Mouse (Mus musculus): ENCODE data around the gene Trim28. TPM values are rescaled to one million over a fixed set of nuclear protein-coding genes. Genes with fewer than 3 reads are reported as not detected.

Gene Trim28
- 240 and 273 TPM in 2 replicates for polyA plus RNA-seq (2015; fragmentation: Nextera tagmentation; extraction: Ambion mirVana)

- no peaks in the 10 kb centered on the region for H3K27me3 ChIP-seq
- H3K4me2 ChIP-seq (replicated peaks), result no peak within 1 kb of the TSS
- no peak within 1 kb of the TSS for H3K27ac ChIP-seq
- no peak within 1 kb of the TSS for H3K9ac ChIP-seq (replicated peaks)
- 91% methylated on average over 3 of the region's 3 CpGs for WGBS
- H3K36me3 ChIP-seq, result 0 out of 2 replicates have a peak, but pooled peaks cover 1% of the 10 kb centered on the region
- no peaks in the 10 kb centered on the region for H3K9me3 ChIP-seq
- no peaks in the 10 kb centered on the region for H3K4me1 ChIP-seq (replicated peaks)
- H3K4me3 ChIP-seq (replicated peaks), result no peak within 1 kb of the TSS
- no peak for ATAC-seq
Measured at GRCm38 (mm10) chr7:12998851-12999250, at the start of gene Trim28. TSS of gene Trim28 (plus strand) at chr7:12999114.

DNA sequence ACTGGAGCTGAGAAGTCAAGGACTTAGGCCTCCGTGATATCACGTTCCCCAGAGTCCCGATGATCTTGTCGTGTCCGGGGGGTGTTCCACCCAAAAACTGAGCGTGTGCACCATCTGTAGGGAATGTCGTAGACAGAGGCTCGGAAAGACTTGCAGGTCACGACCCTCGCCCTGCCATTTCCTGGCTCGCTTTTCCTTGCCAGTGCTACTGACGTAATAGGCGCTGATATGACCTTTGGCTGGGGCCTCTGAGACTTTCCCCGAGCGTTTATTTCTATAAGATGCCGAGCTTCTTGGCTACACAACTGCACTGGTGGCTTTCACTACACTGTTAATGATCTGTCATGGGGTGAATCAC, 49.1 kb upstream of the Trim28 start:
- H3K36me3 ChIP-seq, result no peaks in the 10 kb centered on the region
- peak; percentile 21; the same call in 1 of the 2 replicates for ATAC-seq
- peak overlapping the region; percentile 48 for H3K4me3 ChIP-seq (replicated peaks)

DNA sequence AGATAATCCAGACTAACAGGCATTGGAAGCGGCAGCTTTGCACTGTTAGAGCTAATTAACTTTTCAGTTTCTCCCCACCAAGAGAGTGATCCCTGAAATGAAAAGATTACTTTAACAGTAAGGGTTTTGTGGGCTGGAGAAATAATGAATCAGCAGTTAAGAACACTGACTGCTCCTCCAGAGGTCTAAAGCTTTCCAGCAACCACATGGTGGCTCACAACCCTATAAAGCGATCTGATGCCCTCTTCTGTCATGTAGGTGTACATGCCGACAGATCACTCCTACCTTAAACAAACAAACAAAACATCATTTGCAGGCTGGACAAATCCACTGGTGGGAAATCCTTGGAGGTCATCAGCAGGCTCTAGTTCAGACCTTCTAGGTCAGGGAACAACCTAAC, 44.0 kb upstream of the Trim28 start:
- Histone ChIP-seq H3K36me3 (no peaks in the 10 kb centered on the region), H3K4me1 (replicated peaks) (peaks cover 5% of the 10 kb centered on the region), H3K27ac (no peak overlapping the region), H3K4me2 (replicated peaks) (no peak overlapping the region), H3K27me3 (no peaks in the 10 kb centered on the region), H3K9ac (replicated peaks) (no peak overlapping the region), H3K9me3 (no peaks in the 10 kb centered on the region), H3K4me3 (replicated peaks) (no peak overlapping the region)
- ATAC-seq, result no peak
- 74% methylated on average over 3 of the region's 3 CpGs for WGBS

More for the DNA sequence above, 49.1 kb upstream of the Trim28 start:
- 12% methylated on average over 16 of the region's 16 CpGs for WGBS
- Histone ChIP-seq H3K4me2 (replicated peaks) (peak overlapping the region; percentile 81), H3K9ac (replicated peaks) (peak overlapping the region; percentile 71), H3K4me1 (replicated peaks) (peaks cover 12% of the 10 kb centered on the region), H3K27ac (peak overlapping the region; percentile 87), H3K9me3 (no peaks in the 10 kb centered on the region), H3K27me3 (no peaks in the 10 kb centered on the region)

DNA sequence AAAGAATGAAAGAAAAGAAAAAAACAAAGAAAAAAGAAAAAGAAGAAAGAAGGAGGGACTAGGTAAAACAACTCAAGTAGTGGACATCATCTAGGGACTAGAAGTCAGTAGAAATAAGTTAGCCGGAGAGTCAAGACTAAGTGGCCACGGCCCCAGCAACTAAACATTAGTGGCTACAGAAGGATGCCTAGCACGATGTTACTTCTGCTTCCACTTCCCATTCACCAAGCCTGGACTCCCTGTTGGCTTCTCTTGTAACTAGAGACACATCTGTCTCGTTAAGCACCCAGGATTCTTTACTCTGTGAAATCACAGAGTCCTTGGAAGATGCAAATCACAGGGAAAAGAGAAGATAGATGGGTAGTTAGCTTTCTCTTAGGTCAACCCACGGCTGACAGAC, 41.4 kb upstream of the Trim28 start:
- 78% methylated on average over 5 of the region's 5 CpGs for WGBS
- H3K27me3 ChIP-seq, result no peaks in the 10 kb centered on the region
- no peaks in the 10 kb centered on the region for H3K9me3 ChIP-seq
- H3K9ac ChIP-seq (replicated peaks), result no peak overlapping the region
- no peak for ATAC-seq
- no peak overlapping the region for H3K4me2 ChIP-seq (replicated peaks)
- H3K36me3 ChIP-seq, result no peaks in the 10 kb centered on the region
- H3K4me1 ChIP-seq (replicated peaks), result peaks cover 3% of the 10 kb centered on the region; the same call in 1 of the 2 replicates
- no peak overlapping the region for H3K4me3 ChIP-seq (replicated peaks)
- H3K27ac ChIP-seq, result no peak overlapping the region

DNA sequence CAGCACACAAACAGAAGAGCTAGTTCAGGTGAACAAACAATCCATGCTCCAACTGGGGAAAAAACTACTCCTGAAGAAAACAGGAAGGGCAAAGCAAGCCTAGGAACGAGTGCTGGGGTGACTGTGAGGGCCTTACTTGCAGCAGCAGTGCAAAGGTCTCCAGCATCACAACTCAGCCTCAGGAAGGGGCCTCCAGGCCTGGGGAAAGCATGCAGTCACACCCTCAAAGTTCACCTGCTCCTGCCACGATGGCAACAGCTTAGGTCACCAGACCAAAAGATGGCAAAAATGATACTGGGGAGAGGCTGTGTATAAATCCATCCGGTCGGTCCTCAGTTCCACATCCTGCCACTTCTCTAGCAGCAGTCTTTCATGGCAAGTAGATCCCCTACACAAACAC, 40.0 kb upstream of the Trim28 start:
- no peak overlapping the region for H3K4me3 ChIP-seq (replicated peaks)
- H3K36me3 ChIP-seq, result no peaks in the 10 kb centered on the region
- no peaks in the 10 kb centered on the region for H3K9me3 ChIP-seq
- ATAC-seq, result no peak
- 83% methylated on average over 4 of the region's 4 CpGs for WGBS
- H3K4me1 ChIP-seq (replicated peaks), result peaks cover 3% of the 10 kb centered on the region; the same call in 1 of the 2 replicates
- H3K27ac ChIP-seq, result no peak overlapping the region
- H3K4me2 ChIP-seq (replicated peaks), result no peak overlapping the region
- H3K27me3 ChIP-seq, result no peaks in the 10 kb centered on the region
- H3K9ac ChIP-seq (replicated peaks), result no peak overlapping the region

- no peak overlapping the region for H3K4me3 ChIP-seq (replicated peaks)
- H3K27ac ChIP-seq, result no peak overlapping the region
- 13% methylated on average over 4 of the region's 4 CpGs for WGBS
- H3K4me1 ChIP-seq (replicated peaks), result peaks cover 6% of the 10 kb centered on the region
- H3K27me3 ChIP-seq, result no peaks in the 10 kb centered on the region
- H3K36me3 ChIP-seq, result no peaks in the 10 kb centered on the region
- no peak overlapping the region for H3K4me2 ChIP-seq (replicated peaks)
- no peak overlapping the region for H3K9ac ChIP-seq (replicated peaks)
- no peak for ATAC-seq
- no peaks in the 10 kb centered on the region for H3K9me3 ChIP-seq
Measured at GRCm38 (mm10) chr7:12959718-12960117, 39.2 kb upstream of the Trim28 start.

- Histone ChIP-seq H3K4me1 (replicated peaks) (peaks cover 16% of the 10 kb centered on the region), H3K9ac (replicated peaks) (peak overlapping the region; percentile 66), H3K36me3 (no peaks in the 10 kb centered on the region), H3K4me2 (replicated peaks) (peak overlapping the region; percentile 53), H3K9me3 (no peaks in the 10 kb centered on the region), H3K27me3 (no peaks in the 10 kb centered on the region), H3K4me3 (replicated peaks) (peak overlapping the region; percentile 47), H3K27ac (peak overlapping the region; percentile 81)
- ATAC-seq, result peak; percentile 79
- 2% methylated on average over 29 of the region's 29 CpGs for WGBS
Measured at GRCm38 (mm10) chr7:12961511-12962141, 37.3 kb upstream of the Trim28 start.

DNA sequence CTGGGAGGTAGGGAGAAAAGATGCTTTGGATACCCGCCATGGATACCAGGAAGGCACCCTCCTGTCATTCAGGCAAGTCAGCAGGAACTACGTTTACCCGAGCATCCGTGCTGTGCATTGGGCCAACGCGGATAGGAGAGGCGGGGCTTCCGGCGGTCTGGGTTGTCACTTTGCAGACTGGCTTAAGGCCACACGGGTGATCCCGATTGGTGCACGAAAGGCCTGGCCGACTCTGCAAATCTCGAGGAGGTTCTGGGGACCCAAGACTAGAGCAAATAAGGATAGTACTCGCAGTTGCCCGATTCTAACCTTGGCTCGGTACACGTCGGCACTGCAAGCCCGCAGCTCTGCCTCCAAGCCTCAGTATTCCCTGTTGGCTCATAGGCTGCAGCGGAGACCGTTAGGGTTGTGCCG, 33.2 kb upstream of the Trim28 start, which contains the start of gene Zfp324:
Gene Zfp324 (plus strand): TSS at position 161 of the 414 bp plus-strand sequence.
- peaks cover 31% of the 10 kb centered on the region for H3K4me1 ChIP-seq (replicated peaks)
- under 1% methylated on average over 23 of the region's 23 CpGs for WGBS
- ATAC-seq, result peak; percentile 95
- no peaks in the 10 kb centered on the region for H3K27me3 ChIP-seq
- H3K27ac ChIP-seq, result peak within 1 kb of the TSS; percentile 83
- peaks cover 21% of the 10 kb centered on the region for H3K36me3 ChIP-seq
- H3K9me3 ChIP-seq, result no peaks in the 10 kb centered on the region
- H3K9ac ChIP-seq (replicated peaks), result peak within 1 kb of the TSS; percentile 88
- H3K4me2 ChIP-seq (replicated peaks), result peak within 1 kb of the TSS; percentile 94
- H3K4me3 ChIP-seq (replicated peaks), result peak within 1 kb of the TSS; percentile 87

GRCm38 (mm10) chr7:12966104-12966845, 32.6 kb upstream of the Trim28 start:
- Histone ChIP-seq H3K9me3 (no peaks in the 10 kb centered on the region), H3K4me1 (replicated peaks) (peaks cover 28% of the 10 kb centered on the region), H3K27ac (peak overlapping the region; percentile 83), H3K9ac (replicated peaks) (peak overlapping the region; percentile 88), H3K27me3 (no peaks in the 10 kb centered on the region), H3K4me3 (replicated peaks) (peak overlapping the region; percentile 87), H3K4me2 (replicated peaks) (peak overlapping the region; percentile 94), H3K36me3 (peaks cover 27% of the 10 kb centered on the region)
- WGBS, result under 1% methylated on average over 29 of the region's 29 CpGs
- ATAC-seq, result peak; percentile 76

- no peak overlapping the region for H3K9ac ChIP-seq (replicated peaks)
- H3K9me3 ChIP-seq, result no peaks in the 10 kb centered on the region
- H3K4me2 ChIP-seq (replicated peaks), result no peak overlapping the region
- no peak for ATAC-seq
- peaks cover 18% of the 10 kb centered on the region for H3K4me1 ChIP-seq (replicated peaks)
- H3K4me3 ChIP-seq (replicated peaks), result no peak overlapping the region
- no peak overlapping the region for H3K27ac ChIP-seq
- peaks cover 53% of the 10 kb centered on the region for H3K36me3 ChIP-seq
- H3K27me3 ChIP-seq, result no peaks in the 10 kb centered on the region
- 96% methylated on average over 25 of the region's 25 CpGs for WGBS
Measured at GRCm38 (mm10) chr7:12970906-12971305, 28.0 kb upstream of the Trim28 start.

DNA sequence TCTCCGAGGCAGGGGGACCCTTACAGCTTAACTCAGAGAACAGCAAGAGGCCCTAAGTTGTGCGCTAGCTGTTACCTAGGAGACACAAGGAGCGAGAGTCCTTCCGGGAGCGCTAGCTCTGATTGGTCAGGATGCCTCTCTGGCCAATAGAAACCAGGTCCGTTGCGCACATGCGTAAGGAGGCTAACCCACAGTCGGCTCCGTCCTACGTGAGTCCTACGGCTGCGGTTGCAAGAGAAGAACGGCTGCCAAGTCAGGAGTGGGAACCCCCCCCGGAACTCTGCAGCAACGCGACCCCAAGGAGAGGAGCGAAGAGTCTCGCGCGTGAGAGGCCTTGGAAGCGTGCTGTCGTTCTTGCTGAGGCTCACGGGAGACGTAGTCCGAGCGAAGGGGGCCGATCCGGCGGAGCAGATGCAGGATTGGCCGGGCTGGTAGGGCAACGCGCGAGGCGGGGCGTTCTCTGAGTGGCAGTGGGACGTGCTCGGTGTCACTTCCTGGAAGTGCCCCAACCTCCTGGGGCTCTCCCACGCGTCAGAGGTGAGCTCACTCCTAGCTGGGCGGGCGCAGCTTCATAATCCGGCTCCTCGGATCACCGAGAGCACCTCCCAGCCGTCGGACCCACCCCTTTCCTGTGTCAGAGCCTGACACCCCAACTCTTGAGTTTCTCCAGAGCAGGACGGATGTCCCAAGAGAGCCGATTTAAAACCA, 21.1 kb upstream of the Trim28 start, which contains the start of gene Zfp446:
Gene Zfp446 (plus strand): TSS at position 167 of the 708 bp plus-strand sequence.
- H3K9me3 ChIP-seq, result no peaks in the 10 kb centered on the region
- no peaks in the 10 kb centered on the region for H3K27me3 ChIP-seq
- peak within 1 kb of the TSS; percentile 75 for H3K9ac ChIP-seq (replicated peaks)
- ATAC-seq, result peak; percentile 99
- WGBS, result under 1% methylated on average over 49 of the region's 49 CpGs
- H3K4me2 ChIP-seq (replicated peaks), result peak within 1 kb of the TSS; percentile 72
- peaks cover 25% of the 10 kb centered on the region for H3K36me3 ChIP-seq
- peaks cover 17% of the 10 kb centered on the region for H3K4me1 ChIP-seq (replicated peaks)
- peak within 1 kb of the TSS; percentile 58 for H3K4me3 ChIP-seq (replicated peaks)
- peak within 1 kb of the TSS; percentile 93 for H3K27ac ChIP-seq
